Mouse (Mus musculus) retina, embryonic 14.5 days (tissue): ENCODE data around the gene Poc1b.

Experiments
- DNase-seq: peaks from one replicate; pipeline ENCODE4 v3.0.0-alpha.2; 2015; ENCODE audit warnings: low spot score

Gene Poc1b

DNA sequence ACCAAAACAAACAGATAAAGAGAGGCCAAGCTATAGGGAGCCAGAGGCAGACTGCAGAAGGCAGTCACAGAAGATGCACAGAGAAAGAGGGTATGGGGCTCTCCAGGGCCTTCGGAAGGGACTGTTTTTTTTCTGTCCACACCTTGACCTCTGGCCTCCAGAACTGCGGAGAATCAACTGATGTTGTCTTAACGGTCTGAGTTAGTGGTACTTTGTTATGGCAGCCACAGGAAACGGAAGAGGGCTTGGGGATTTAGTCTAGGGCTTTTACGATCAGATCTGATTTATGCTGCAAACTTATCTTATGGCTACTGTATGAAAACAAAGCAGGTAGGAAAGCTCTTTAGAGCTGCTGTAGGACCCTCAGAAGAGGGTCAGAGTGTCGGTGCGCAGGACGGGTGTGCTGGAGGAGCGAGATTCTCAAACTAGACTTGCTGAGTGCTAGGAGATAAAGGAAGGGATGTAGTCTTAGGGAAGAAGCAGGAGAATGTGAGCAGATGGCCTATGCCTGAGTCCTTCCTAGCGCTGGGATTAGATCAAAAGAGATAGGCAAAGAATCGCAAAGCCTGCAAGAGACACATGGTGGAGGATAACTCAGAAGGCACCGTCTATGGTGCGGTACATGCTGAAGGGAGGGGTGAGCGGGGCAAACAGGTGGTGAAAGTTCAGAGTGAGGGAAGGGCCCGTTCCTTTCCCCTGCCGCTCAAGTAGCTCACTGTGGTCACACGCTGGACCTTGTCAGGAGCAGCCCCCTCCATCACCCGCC, 8.8 kb downstream of the Poc1b start:
- peak; percentile 13 for DNase-seq

GRCm38 (mm10) chr10:99116237-99116632, 9.4 kb downstream of the Poc1b start:
- DNase-seq, result no peak

DNA sequence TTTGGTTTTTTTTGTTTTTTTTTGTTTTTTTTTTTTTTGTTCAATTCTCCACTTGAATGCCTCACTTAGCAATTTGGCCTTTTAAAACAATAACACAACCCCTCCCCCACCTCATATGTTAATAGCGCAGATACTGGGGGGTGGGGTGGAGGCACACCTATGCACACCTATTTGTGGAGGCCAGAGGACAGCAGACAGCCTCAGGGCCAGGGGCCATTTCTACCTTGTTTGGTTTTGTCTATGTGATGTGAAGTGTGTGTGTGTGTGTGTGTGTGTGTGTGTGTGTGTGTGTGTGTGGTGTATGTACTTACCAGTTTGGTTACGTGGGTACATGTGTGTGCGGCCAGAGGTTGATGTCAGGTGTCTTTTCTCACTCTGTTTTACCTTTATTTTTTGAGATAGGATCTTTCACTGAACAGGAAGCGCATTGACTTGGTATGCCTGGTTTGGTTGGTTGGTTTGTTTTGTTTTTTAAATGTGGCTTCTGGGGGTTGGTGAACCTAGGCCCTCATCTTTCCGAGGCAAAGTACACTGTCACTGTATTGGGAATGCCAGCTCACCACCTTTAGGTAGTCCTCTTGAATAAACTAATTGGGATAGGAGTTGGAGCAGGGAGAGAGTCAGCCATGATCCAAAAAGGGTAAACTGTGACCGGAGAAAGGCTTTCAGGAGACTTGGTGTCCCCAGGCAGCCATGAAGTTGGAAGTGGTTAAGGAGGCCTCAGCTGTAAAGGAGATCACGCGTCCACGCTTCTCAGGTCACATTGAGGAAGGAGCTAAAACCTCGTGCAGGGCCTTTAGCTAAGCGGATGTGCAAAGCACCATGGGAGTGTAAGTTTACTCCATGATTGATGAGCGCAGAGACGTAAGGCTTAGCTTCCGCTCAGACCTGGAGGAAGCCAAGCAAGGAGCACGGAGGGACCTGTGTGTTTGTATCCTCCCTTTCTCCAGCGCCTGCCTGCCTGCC, 10.1 kb downstream of the Poc1b start:
- DNase-seq, result no peak

DNA sequence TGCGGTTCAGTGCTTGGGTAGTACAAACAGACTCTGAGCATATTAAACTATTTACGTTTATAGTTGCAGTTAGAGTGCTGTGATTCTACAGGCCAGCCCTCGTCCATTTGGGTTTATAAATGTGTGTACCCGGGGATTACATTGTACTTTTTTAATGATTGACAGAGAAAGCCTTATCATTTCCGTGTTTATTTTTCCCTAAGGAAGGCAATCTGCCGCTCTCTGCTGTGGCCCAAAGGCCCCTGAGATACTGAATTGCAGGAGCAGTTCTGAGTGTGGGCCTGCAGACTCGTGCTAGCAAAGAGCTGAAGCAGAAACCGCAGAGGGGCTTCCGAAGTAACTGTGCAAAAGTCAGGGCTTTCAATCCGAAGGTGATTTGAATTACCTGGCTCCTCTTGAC, 11.0 kb downstream of the Poc1b start:
- no peak for DNase-seq

GRCm38 (mm10) chr10:99118697-99119096, 11.9 kb downstream of the Poc1b start:
- DNase-seq, result no peak

DNA sequence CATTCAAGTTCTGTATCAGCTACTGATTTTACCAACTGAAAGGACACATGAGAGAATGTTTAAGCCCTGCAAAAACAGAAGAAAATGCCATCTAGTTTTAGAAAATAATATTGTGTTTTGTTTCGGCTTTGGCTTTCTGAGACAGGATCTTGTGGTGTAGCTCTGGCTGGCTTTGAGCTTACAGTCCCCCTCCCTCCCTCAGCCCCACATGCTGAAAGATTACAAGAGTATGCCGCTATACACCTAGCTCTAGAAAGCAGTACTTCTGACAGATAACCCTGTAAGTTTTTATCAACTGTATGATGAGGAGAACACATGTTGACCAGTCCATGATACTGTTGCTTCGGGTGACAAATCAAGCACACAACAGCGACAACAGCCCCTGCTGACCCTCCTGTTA, 12.6 kb downstream of the Poc1b start:
- DNase-seq, result no peak

DNA sequence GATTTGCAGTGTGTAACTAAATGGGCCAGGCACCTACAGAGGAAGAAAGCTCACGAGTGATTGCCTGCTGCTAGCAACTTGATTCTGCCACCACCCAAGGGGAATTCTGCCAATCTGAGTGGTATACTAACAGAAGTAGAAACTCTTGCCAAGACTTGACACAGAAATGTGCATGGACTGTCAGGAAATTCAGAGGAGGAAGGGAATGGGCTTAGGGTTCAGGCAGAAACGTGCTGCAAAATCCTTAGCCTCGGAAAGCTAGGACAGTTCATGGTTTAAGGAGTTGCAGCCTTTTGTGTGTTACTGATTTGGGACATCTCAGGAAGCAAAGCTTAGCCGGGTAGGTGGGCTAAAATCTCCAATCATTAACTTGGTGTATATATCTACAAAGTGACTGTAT, 19.4 kb downstream of the Poc1b start, which contains the start of gene Phxr2:
Gene Phxr2 (minus strand): TSS at position 101 of the 400 bp plus-strand sequence.
- DNase-seq, result no peak

- no peak for DNase-seq
Measured at GRCm38 (mm10) chr10:99126954-99127353, 20.1 kb downstream of the Poc1b start.

DNA sequence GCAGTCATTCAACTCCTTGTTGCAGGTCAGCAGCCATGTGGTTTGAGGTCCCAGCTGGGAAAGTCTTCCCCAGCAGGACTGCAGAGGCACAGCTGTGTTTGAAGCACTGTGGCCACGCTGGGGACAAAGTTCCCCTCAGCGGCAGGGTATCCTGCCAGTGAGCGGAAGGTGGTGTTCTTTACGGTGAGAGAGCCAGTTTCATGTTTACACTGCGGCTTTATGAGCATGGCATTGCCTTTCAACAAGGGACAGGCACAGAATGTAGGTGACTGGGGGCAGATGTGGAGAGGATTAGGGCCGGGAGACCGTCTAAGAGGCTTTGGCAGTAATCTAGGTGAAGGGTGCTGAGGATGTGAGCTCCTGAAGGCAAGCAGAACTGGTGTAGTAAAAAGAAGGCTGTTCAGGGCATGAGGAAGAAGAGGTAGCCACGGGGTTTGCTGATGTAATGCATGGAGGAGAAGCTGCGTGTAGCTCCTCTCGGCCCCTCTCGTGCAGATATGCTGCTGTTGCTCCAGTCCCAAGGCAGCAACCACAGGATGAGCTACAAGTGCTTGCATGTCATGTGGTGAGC, 20.9 kb downstream of the Poc1b start:
- peak; percentile 2 for DNase-seq

DNA sequence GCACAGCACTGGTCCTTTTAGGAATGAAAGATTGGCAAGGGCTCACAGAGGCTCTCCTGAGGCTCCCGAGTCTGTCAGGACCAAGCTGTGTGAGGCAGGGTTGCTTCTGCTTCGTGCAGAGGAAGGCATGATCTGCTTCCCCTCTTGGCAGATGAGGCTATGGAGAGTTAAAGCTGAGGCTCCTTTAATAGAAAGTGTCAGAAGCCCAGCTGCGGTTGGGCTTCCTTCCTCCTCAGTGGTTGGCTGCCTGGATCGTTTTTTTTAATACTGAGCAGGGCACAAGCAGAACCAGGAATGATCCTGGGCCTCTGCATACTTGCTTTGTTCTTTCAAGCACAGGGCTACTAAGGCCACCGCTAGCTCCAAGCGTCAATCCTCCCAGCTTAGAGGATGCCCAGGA, 23.8 kb downstream of the Poc1b start:
- no peak for DNase-seq

GRCm38 (mm10) chr10:99131298-99131697, 24.5 kb downstream of the Poc1b start:
- peak; percentile 19 for DNase-seq

DNA sequence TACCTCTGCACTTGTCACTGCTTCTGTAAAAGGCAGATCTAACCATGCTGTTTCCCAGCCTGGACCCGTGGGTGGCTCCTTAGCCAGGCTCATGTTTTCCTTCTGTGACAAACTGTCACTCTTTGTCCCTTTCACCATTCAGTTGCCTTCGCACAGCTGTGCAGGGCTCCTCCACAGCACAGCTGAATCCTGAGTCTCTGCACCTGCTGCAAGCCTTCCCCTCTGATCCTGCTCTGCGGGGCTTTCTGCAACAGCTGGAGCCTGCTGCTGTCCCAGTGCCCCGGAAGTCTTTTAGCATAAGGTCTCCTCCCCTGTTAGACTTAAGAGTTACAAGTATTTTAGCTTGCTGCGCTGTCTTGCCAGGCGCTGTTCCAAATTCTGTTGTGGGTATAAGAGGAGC, 25.4 kb downstream of the Poc1b start:
- peak; percentile 4 for DNase-seq

DNA sequence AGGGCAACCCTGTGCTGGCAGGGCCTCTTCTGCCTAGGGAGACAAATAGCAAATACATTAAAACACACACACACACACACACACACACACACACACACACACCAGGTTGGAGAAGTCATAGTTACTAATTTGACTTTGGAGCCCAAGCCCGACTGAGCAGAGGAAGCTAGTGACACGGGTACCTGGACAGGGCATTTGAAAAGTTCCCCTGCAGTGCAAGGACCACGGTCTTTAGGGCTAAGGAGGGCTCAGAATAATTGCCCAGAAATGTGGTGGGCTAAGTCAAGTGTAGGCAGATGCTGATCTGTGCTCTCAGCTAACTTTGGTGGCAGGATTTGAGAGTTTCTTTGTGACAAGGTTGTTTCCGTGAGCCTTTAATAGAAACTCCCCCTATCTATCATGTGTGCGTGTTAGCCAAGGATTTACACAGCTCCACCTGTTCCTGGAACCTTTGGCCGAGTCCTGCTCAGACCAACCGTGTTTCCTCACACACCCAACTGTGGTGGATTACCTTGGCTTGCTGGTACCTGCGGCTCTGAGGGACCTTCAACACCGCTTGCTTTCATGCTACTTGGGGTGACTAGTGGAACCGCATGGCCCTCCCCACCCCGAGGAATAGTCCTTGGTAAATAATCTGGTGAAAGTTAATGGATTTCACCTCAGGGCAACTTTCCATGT, 25.9 kb downstream of the Poc1b start:
- DNase-seq, result no peak

- no peak for DNase-seq
Measured at GRCm38 (mm10) chr10:99133321-99133875, 26.6 kb downstream of the Poc1b start.

- no peak for DNase-seq
Measured at GRCm38 (mm10) chr10:99136337-99136736, 29.5 kb downstream of the Poc1b start.

- no peak for DNase-seq
Measured at GRCm38 (mm10) chr10:99145611-99146010, 38.8 kb downstream of the Poc1b start.

DNA sequence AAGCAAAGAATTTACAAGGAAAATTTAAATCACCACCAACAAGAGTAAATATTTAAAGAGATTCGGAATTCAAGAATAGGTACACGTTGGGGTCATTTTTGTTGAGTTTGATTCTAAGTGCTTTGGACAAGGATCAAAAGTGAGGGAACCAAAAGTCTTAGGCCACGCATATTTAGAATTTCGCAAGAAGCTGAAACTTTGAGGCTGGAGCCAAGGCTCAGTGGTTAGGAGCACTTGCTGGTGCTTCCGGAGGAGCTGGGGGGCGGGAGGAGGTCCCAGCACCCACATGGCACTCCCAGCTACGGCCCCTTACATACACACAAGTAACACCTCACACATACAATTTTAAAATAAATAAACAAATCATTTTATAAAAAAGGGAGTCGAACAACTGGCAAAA, 39.8 kb downstream of the Poc1b start:
- no peak for DNase-seq

DNA sequence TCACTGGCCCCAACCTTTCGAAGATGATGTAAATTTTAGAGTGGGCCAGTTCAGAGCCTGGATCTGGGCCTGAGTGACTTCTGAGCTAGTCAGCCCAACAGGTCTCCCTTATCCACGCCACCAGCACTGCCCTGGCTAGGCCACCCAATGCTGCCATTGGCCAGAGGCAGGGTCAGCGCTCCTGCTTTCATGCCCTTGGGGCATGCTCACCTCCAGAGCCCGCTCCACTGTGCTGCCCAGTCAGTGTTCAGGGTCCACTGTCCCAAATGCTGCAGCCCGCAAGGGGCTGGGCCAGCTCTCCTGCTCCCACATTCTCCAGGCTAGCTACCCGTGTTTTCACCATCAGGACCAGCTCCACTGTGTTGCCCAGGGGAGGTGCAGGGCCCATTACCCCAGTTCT, 43.2 kb downstream of the Poc1b start:
- DNase-seq, result no peak

DNA sequence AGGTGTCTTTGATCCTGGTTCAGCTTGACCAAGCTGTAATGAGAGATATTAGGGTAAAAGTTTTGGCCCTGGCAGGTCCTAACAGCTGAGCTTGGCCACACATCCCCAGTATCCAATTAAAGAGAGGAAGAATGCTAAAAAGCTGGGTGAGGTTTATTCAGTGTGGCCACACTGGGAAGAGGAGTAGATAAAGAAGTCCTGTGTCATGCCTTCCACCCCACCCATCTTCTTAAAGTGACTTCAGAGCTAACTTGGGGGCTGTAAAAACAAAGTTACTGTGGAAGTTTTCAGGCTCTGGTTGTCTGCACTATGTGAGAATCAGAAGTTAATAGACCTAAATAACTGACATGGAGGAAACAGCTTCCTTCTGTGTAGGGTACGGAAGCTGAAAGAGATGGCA, 44.7 kb downstream of the Poc1b start:
- DNase-seq, result no peak

DNA sequence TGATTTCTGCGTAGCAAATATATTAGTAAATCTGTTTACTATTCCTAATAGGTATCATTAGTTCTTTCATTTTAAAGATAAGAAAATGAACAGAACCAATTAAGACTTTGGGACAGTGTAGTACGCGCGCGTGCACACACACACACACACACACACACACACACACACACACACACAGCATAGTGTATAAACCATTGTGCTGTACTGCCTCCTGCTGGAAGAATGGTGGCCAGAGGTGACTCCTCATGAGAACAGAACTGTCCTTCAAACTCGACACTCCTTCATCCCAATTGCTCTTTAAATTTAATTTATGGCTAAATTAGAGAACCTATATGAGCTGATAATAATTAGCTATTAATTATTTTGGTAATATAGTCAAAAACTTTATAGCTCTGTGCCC, 45.2 kb downstream of the Poc1b start:
- DNase-seq, result no peak

DNA sequence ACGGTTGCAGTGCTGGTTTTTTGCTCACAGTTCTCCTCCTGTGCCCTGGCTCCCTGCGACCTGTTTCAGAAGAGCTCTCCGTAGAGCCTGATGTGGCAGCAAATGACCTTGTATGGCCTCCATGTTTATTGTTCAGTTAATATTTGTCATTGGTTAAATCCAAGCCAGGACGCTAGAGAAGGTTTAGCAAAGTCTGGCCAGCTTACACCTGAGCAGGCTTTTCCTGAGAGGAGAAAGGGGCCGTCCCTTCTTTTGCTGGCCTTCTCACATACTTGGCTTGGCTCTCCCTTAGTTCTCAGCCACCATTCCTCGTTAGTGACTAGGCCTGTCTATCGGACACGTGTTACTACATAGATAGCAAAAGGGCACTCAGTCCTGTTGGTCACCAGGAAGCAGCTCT, 47.8 kb downstream of the Poc1b start:
- no peak for DNase-seq

- no peak for DNase-seq
Measured at GRCm38 (mm10) chr10:99156808-99157207, 50.0 kb downstream of the Poc1b start.
